Mouse (Mus musculus) limb, embryonic 14.5 days (tissue): ENCODE measurements around the gene Ccng2. TPM values are rescaled to one million over a fixed set of nuclear protein-coding genes. Genes with fewer than 3 reads are reported as not detected.

ENCODE experiments used
- ATAC-seq: fragments of 200-750 bp; cut with Nextera tagmentation; 2 replicates; pipeline ENCODE4 v1.8.0; 2017; ENCODE audit warnings: low read depth, moderate number of reproducible peaks, moderate TSS enrichment; ENCODE audit not compliant: low FRiP score
- DNase-seq: peaks from one replicate; pipeline ENCODE4 v3.0.0-alpha.2; 2015; ENCODE audit warnings: low spot score
- H3K27ac ChIP-seq: fragments of 300-500 bp; sonication (generic); replicated peaks from 2 replicates; pipeline ENCODE4 v1.5.1; 2014; ENCODE audit warnings: low read depth, mild to moderate bottlenecking, low read length, moderate library complexity, mixed read lengths
- H3K27me3 ChIP-seq: fragments of 300-500 bp; sonication (generic); 2 replicates; pipeline ENCODE4 v1.6.1; 2014; ENCODE audit warnings: low read length, mixed read lengths; ENCODE audit not compliant: control insufficient read depth, insufficient read depth
- H3K36me3 ChIP-seq: fragments of 300-500 bp; sonication (generic); 2 replicates; pipeline ENCODE4 v1.6.1; 2014; ENCODE audit warnings: mild to moderate bottlenecking, low read length, moderate library complexity, mixed read lengths; ENCODE audit not compliant: control insufficient read depth, insufficient read depth
- H3K4me1 ChIP-seq: fragments of 300-500 bp; sonication (generic); 2 replicates; pipeline ENCODE4 v1.6.1; 2014; ENCODE audit warnings: antibody characterized with exemption, low read length, mixed read lengths; ENCODE audit not compliant: control insufficient read depth, insufficient read depth
- H3K4me2 ChIP-seq: fragments of 300-500 bp; sonication (generic); replicated peaks from 2 replicates; pipeline ENCODE4 v1.6.1; 2014; ENCODE audit warnings: low read depth, mild to moderate bottlenecking, low read length, moderate library complexity; ENCODE audit not compliant: severe bottlenecking
- H3K4me3 ChIP-seq: fragments of 300-500 bp; sonication (generic); replicated peaks from 2 replicates; pipeline ENCODE4 v1.5.1; 2014; ENCODE audit warnings: low read length
- H3K9ac ChIP-seq: fragments of 300-500 bp; sonication (generic); 2 replicates; pipeline ENCODE4 v1.6.1; 2014; ENCODE audit warnings: mild to moderate bottlenecking, low read depth, low read length, moderate library complexity; ENCODE audit not compliant: severe bottlenecking
- H3K9me3 ChIP-seq: fragments of 300-500 bp; sonication (generic); 2 replicates; pipeline ENCODE4 v1.6.1; 2016; ENCODE audit warnings: low read length; ENCODE audit not compliant: control insufficient read depth
- POLR2A ChIP-seq: fragments of 200-500 bp; IDR thresholded peaks from 2 replicates; pipeline ENCODE4 v1.8.0; 2012; ENCODE audit warnings: inconsistent platforms, mild to moderate bottlenecking, moderate library complexity, borderline replicate concordance; ENCODE audit not compliant: insufficient read depth, insufficient read length; ENCODE audit errors: extremely low read depth
- WGBS: fragments of 180-500 bp; shearing (Covaris S2); extraction: QIAGEN DNeasy Blood & Tissue Kit; methylation state at CpG from one replicate; pipeline ENCODE4 v1.1.7; 2014; 5-methylcytosine and 5-hydroxymethylcytosine counted together
- polyA plus RNA-seq, 2 experiments: library from polyadenylated mRNA; depleted of rRNA in 1 of 2; stranded (reverse) in 1 of 2; unstranded in 1 of 2; fragments of >200 nt; fragmentation: Nextera tagmentation in 1 of 2; extraction: Ambion mirVana in 1 of 2; gene quantifications; 2 replicates each; pipeline versions ENCODE4 v1.2.1 to v1.2.3; 2012 to 2014

Gene Ccng2
- polyA plus RNA-seq, 2 experiments = 48.2 to 60.4 TPM

DNA sequence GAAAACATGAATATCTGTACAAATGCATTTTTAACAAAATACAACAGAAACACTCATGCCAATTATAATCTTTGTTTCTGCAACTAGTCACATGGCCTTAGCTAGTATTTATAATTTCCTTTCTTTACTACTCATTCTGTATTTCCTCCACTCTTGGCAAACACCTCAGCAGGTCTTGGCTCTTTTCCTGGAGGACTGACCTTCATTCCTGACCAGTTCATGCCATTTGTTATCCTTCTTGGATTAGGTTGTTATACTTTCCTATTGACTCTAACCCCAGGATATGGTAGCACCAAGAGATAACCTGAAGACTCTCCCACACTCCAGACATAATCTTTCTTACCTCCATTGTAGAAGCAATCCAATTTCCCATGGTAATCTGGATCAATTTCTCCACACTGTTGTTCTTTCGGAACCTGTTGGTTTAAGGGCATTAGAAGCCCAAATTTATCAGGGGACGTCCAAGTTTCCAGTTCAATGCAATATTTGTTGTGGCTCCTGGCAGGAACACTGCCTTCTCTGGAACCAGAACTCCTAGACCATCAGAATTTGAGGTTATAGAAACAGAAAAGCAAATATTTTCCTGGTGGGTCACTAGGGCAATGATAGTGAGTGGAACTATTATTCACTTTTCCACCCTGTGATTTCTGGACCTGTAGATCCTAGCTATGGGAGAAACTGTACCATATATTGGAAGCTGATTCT lies 38.2 kb downstream of the Ccng2 start:
- Histone ChIP-seq H3K27me3 (no peaks in the 10 kb centered on the region), H3K4me2 (no peak overlapping the region), H3K9ac (no peak overlapping the region), H3K4me3 (no peak overlapping the region), H3K4me1 (no peaks in the 10 kb centered on the region), H3K27ac (no peak overlapping the region), H3K9me3 (peaks cover 5% of the 10 kb centered on the region; the same call in 1 of the 2 replicates), H3K36me3 (no peaks in the 10 kb centered on the region)
- DNase-seq = no peak
- WGBS = 71% methylated on average over 2 of the region's 2 CpGs
- no peak for ATAC-seq
- TF ChIP-seq POLR2A = no peak

DNA sequence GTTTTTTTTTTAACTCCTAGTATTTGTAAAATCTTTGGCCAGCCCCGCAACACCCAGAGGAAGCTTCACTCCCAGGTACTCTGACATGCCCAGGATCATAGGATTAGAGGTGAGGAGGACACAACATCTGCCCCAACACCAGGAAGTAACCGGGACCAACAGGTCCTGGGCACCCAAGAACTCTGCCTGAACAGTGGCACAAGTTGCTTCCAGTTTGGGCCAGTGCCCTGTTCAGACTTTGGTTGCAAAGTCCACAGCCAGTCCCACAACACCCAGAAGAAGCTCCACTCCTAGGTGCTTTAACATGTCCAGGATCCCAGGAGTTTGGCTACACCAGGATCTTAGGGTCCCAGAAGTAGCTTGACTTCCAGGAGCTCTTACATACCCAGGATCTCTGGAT lies 41.9 kb downstream of the Ccng2 start:
- Histone ChIP-seq H3K4me3 (no peak overlapping the region), H3K27me3 (no peaks in the 10 kb centered on the region), H3K4me1 (no peaks in the 10 kb centered on the region), H3K9me3 (no peaks in the 10 kb centered on the region), H3K9ac (no peak overlapping the region), H3K27ac (no peak overlapping the region), H3K4me2 (no peak overlapping the region), H3K36me3 (no peaks in the 10 kb centered on the region)
- TF ChIP-seq POLR2A = no peak
- no peak for ATAC-seq
- DNase-seq = no peak
- WGBS = 89% methylated on average over 2 of the region's 2 CpGs

- no peak overlapping the region for H3K4me3 ChIP-seq
- WGBS = 40% methylated on average over 1 of the region's 1 CpGs
- no peaks in the 10 kb centered on the region for H3K9me3 ChIP-seq
- H3K9ac ChIP-seq = no peak overlapping the region
- no peaks in the 10 kb centered on the region for H3K4me1 ChIP-seq
- ATAC-seq (no peak), DNase-seq (peak; percentile 42)
- no peaks in the 10 kb centered on the region for H3K27me3 ChIP-seq
- H3K27ac ChIP-seq = no peak overlapping the region
- H3K36me3 ChIP-seq = no peaks in the 10 kb centered on the region
- no peak overlapping the region for H3K4me2 ChIP-seq
- no peak for TF ChIP-seq POLR2A
Measured at GRCm38 (mm10) chr5:93323320-93324001, 56.4 kb downstream of the Ccng2 start.

Other genes starting within 250 kb of the Ccng2 start
- 0.24 and 0.34 TPM in 2 replicates for gene Sowahb, start 222.2 kb upstream of the Ccng2 start, polyA plus RNA-seq (2012; rRNA removed)
- gene Sowahb, start 222.2 kb upstream of the Ccng2 start, polyA plus RNA-seq (2014; fragmentation: Nextera tagmentation; extraction: Ambion mirVana) = 0.68 and 0.73 TPM in 2 replicates
- gene Sept11, start 173.8 kb upstream of the Ccng2 start, polyA plus RNA-seq (2012; rRNA removed) = 141 and 149 TPM in 2 replicates
- 197 and 206 TPM in 2 replicates for gene Sept11, start 173.8 kb upstream of the Ccng2 start, polyA plus RNA-seq (2014; fragmentation: Nextera tagmentation; extraction: Ambion mirVana)
- 83.6 and 96.6 TPM in 2 replicates for gene Ccni, start 60.8 kb upstream of the Ccng2 start, polyA plus RNA-seq (2012; rRNA removed)
- 129 and 134 TPM in 2 replicates for gene Ccni, start 60.8 kb upstream of the Ccng2 start, polyA plus RNA-seq (2014; fragmentation: Nextera tagmentation; extraction: Ambion mirVana)
- gene 2010109A12Rik, start 60.7 kb upstream of the Ccng2 start, polyA plus RNA-seq (2012; rRNA removed) = 0.37 and 0.47 TPM in 2 replicates
- gene 2010109A12Rik, start 60.7 kb upstream of the Ccng2 start, polyA plus RNA-seq (2014; fragmentation: Nextera tagmentation; extraction: Ambion mirVana) = 0.97 and 1.0 TPM in 2 replicates